Mouse (Mus musculus) heart, embryonic 15.5 days (tissue): ENCODE measurements around the gene Acad12. TPM values are rescaled to one million over a fixed set of nuclear protein-coding genes. Genes with fewer than 3 reads are reported as not detected.
"Not testable (repeated sequence)": the region's sequence is repeated elsewhere in the genome, so short reads cannot be mapped to it uniquely, and the experiment has no call there.

Experiments used
- ATAC-seq: fragments of 200-750 bp; cut with Nextera tagmentation; replicated peaks from 2 replicates; pipeline ENCODE4 v1.8.0; 2017; ENCODE audit warnings: low read depth, moderate TSS enrichment; ENCODE audit not compliant: insufficient number of reproducible peaks, insufficient read depth, low FRiP score
- H3K27ac ChIP-seq: fragments of 300-500 bp; sonication (generic); 2 replicates; pipeline ENCODE4 v1.5.1; 2015; ENCODE audit warnings: mild to moderate bottlenecking, inconsistent platforms
- H3K27me3 ChIP-seq: fragments of 300-500 bp; sonication (generic); 2 replicates; pipeline ENCODE4 v1.6.1; 2015; ENCODE audit warnings: inconsistent platforms
- H3K36me3 ChIP-seq: fragments of 300-500 bp; sonication (generic); 2 replicates; pipeline ENCODE4 v1.6.1; 2015; ENCODE audit warnings: mild to moderate bottlenecking, inconsistent platforms
- H3K4me1 ChIP-seq: fragments of 300-500 bp; sonication (generic); replicated peaks from 2 replicates; pipeline ENCODE4 v1.6.1; 2015; ENCODE audit warnings: inconsistent platforms
- H3K4me2 ChIP-seq: fragments of 300-500 bp; sonication (generic); 2 replicates; pipeline ENCODE4 v1.6.1; 2015; ENCODE audit warnings: inconsistent platforms, mild to moderate bottlenecking, moderate library complexity
- H3K4me3 ChIP-seq: fragments of 300-500 bp; sonication (generic); 2 replicates; pipeline ENCODE4 v1.5.1; 2015; ENCODE audit warnings: mild to moderate bottlenecking, inconsistent platforms
- H3K9ac ChIP-seq: fragments of 300-500 bp; sonication (generic); 2 replicates; pipeline ENCODE4 v1.6.1; 2015; ENCODE audit warnings: mild to moderate bottlenecking, inconsistent platforms
- H3K9me3 ChIP-seq: fragments of 300-500 bp; sonication (generic); replicated peaks from 2 replicates; pipeline ENCODE4 v1.6.1; 2016; ENCODE audit warnings: inconsistent platforms
- WGBS: fragments of 180-500 bp; shearing (Covaris S2); methylation state at CpG from one replicate; pipeline ENCODE4 v1.1.7; 2015; ENCODE audit warnings: mixed read lengths; 5-methylcytosine and 5-hydroxymethylcytosine counted together
- polyA plus RNA-seq: library from polyadenylated mRNA; unstranded; fragments of >200 nt; fragmentation: Nextera tagmentation; extraction: Ambion mirVana; gene quantifications from 2 replicates; pipeline ENCODE4 v1.2.1, GENCODE M21; 2015

Acad12 gene
- polyA plus RNA-seq, 1 experiment from 2014 or later: 6.1 TPM

DNA sequence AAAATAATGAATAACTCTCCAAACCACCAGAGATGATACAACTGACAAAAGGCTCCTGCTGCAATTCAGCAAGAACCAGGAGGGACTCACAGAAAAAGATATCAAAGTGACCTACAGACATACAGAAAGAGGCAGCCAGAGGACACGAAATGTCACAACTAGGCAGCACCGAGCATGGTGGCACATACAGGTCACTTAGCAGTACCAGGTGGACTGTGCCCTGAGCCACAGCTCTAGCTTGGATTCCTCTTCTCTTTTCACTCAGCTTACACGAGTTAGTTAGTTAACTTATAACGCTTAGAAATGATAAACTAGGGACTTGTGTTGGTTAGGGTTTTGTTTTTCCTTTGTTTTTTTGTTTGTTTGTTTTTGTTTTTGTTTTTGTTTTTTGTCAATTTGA lies 35.8 kb upstream of the Acad12 start:
- H3K27ac ChIP-seq: no peak overlapping the region
- ATAC-seq: no peak
- no peaks in the 10 kb centered on the region for H3K27me3 ChIP-seq
- no peaks in the 10 kb centered on the region for H3K36me3 ChIP-seq
- H3K4me2 ChIP-seq: no peak overlapping the region
- peaks cover 1% of the 10 kb centered on the region; the same call in 1 of the 2 replicates for H3K4me1 ChIP-seq
- 71% methylated on average over 4 of the region's 4 CpGs for WGBS
- H3K9me3 ChIP-seq: no peaks in the 10 kb centered on the region
- no peak overlapping the region for H3K4me3 ChIP-seq
- no peak overlapping the region for H3K9ac ChIP-seq

DNA sequence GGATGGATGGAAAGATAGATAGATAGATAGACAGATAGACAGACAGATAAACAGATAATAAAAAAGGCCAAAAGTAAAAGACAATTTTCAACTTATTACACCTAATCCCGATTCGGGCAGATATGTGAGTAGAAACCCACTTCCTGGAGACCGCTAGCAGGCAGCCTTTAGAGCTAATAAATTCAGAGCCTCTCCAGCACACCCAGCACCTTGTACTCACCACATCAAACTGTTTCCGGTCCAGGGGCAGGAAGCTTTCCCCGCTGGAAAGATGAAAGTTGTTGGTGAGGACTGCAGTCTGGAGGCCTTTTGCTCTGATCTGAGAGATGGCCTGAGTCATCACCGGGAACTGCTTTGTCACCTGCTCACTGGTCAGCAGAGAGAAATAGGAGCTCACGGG lies 30.4 kb upstream of the Acad12 start:
- no peak overlapping the region for H3K4me2 ChIP-seq
- H3K9me3 ChIP-seq: no peaks in the 10 kb centered on the region
- H3K4me1 ChIP-seq: no peaks in the 10 kb centered on the region
- no peak overlapping the region for H3K4me3 ChIP-seq
- 78% methylated on average over 7 of the region's 7 CpGs for WGBS
- H3K36me3 ChIP-seq: no peaks in the 10 kb centered on the region
- H3K27me3 ChIP-seq: no peaks in the 10 kb centered on the region
- H3K9ac ChIP-seq: no peak overlapping the region
- no peak overlapping the region for H3K27ac ChIP-seq
- no peak for ATAC-seq

DNA sequence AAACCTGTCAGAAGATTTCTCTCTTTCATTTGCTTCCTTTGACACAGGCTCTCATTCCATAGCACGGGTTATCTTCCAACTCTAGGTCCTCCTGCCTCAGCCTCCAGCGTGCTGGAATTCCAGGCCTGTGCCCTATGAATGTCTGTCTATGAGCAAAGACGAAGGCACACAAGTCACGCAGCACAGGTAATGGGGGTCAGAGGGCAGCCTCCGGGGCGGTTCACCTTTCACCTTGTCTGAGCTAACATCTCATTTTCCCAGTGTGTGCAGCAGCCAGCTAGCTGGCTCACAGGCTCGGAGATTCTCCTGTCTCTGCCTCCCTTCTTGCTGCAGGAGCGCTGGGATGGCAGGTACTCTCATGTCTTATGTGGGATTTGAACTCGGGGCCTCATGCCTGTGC lies 20.9 kb upstream of the Acad12 start:
- Histone ChIP-seq H3K4me3 (no peak overlapping the region), H3K4me1 (no peaks in the 10 kb centered on the region), H3K27ac (no peak overlapping the region), H3K36me3 (no peaks in the 10 kb centered on the region), H3K9ac (no peak overlapping the region), H3K4me2 (no peak overlapping the region), H3K27me3 (no peaks in the 10 kb centered on the region), H3K9me3 (no peaks in the 10 kb centered on the region)
- no peak for ATAC-seq
- 83% methylated on average over 9 of the region's 9 CpGs for WGBS

DNA sequence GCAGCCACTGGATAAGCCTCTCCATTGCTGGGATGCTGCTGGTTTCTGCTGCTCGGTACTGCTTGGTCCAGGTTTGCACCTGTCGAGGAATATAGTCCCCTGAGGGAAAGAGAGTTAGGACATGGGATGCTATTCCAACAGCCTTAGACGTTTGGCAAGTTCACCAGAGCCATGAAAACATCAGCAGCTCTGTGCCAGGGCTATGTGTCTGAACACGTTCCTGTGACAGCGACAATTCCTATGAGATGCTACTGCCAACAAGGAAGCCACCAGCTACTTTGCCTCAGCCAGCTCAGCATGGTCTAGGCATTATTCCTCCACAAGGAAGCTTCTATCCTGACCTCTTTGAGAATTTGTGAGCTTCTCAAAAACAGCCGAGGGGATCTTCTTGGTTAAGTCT lies 18.6 kb upstream of the Acad12 start:
- Histone ChIP-seq H3K4me3 (no peak overlapping the region), H3K9me3 (no peaks in the 10 kb centered on the region), H3K27ac (no peak overlapping the region), H3K4me2 (no peak overlapping the region), H3K27me3 (no peaks in the 10 kb centered on the region), H3K36me3 (no peaks in the 10 kb centered on the region), H3K4me1 (no peaks in the 10 kb centered on the region), H3K9ac (no peak overlapping the region)
- WGBS: 79% methylated on average over 6 of the region's 6 CpGs
- ATAC-seq: no peak

DNA sequence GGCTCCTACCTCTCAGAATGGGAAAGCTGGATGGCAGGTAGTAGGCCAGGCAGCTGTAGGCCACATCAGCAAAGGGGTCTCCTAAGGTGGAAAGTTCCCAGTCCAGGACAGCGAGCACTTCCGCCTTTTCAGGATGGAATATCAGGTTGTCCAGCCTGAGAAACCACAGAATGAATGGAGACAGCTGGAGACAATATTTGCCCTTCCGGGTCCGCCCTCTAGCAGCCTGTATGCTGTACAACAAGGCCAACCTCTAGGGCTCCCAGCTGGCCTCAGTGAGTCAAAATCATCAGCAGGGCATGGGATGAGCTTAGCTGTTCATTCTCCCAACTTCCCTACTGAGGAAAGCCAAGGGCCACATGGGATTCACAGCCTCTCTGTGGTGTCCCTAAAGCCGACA lies 15.9 kb upstream of the Acad12 start:
- H3K4me2 ChIP-seq: no peak overlapping the region
- H3K9ac ChIP-seq: no peak overlapping the region
- ATAC-seq: no peak
- no peak overlapping the region for H3K27ac ChIP-seq
- no peaks in the 10 kb centered on the region for H3K36me3 ChIP-seq
- no peaks in the 10 kb centered on the region for H3K27me3 ChIP-seq
- H3K4me3 ChIP-seq: no peak overlapping the region
- no peaks in the 10 kb centered on the region for H3K9me3 ChIP-seq
- no peaks in the 10 kb centered on the region for H3K4me1 ChIP-seq
- 86% methylated on average over 5 of the region's 5 CpGs for WGBS

DNA sequence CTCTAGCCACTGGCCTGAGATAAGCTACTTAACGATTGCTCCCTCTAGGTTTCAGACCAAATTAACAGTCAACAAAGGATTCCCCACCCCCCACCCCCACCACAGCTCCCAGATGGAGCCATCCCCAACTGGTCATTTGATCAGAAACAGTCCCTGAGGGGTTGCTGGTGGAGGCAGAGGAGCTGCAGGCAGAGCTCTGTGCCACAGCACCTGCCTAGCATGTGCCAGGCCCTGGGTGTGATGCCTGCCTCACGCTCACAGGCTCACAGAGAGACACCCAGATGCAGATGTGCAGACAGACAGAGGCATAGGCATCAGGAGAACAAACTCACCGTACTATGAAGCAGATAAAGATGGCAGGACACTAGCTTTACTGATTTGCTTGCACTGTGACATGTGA lies 14.1 kb upstream of the Acad12 start:
- no peaks in the 10 kb centered on the region for H3K4me1 ChIP-seq
- WGBS: 35% methylated on average over 3 of the region's 3 CpGs
- H3K27me3 ChIP-seq: no peaks in the 10 kb centered on the region
- H3K27ac ChIP-seq: no peak overlapping the region
- H3K9me3 ChIP-seq: no peaks in the 10 kb centered on the region
- ATAC-seq: no peak
- H3K4me2 ChIP-seq: no peak overlapping the region
- no peaks in the 10 kb centered on the region for H3K36me3 ChIP-seq
- no peak overlapping the region for H3K4me3 ChIP-seq
- H3K9ac ChIP-seq: no peak overlapping the region

DNA sequence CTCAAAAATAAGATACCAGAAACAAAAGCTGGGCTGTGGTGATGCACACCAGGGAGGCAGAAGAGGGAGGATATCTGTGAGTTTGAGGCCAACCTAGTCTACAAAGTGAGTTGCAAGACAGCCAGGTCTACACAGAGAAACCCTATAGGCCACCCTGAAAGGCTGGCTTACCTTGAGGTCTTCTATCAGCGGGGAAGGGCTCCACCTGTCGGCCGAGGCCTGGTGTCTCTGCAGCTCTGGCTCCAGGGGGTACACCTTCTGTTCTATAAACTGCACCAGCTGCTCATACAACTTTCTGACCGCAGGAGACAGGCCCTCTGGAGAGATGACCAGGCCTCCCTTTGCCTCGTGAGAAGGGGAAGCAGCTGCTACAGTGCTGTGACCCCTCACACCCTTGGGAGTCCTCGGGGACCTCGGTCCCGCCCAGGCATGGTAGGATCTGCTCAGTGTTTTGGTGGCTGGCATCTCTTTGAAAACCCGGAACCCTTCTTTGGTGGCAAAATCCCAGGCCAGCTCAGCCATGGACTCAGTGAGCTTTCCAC lies 12.4 kb upstream of the Acad12 start:
- H3K27me3 ChIP-seq, H3K9ac ChIP-seq, H3K4me1 ChIP-seq, H3K9me3 ChIP-seq, H3K27ac ChIP-seq, H3K36me3 ChIP-seq, ATAC-seq, H3K4me3 ChIP-seq, H3K4me2 ChIP-seq: not testable (repeated sequence)
- 61% methylated on average over 9 of the region's 9 CpGs for WGBS

DNA sequence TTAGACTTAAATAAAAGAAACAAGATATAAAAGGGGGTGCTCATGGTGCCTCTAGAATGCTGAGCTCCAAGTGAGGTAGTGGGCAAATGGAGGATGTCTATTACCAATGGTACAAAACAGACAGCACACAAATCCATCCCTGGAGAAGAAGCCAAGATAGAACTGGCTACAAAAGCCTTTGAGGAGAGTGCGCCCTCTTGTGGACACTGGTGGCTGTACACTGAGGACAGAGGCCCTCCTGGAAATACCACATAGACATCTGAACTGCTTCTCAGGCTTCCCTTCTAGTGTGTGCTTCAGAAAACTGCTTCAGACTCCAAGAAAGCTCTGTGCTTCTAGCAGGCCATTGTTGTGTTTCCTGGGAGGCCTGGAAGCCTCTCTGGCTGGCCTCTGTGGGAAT lies 9.1 kb upstream of the Acad12 start:
- Histone ChIP-seq H3K27ac (no peak overlapping the region), H3K9ac (no peak overlapping the region), H3K4me3 (no peak overlapping the region), H3K9me3 (no peaks in the 10 kb centered on the region), H3K4me1 (no peaks in the 10 kb centered on the region), H3K4me2 (no peak overlapping the region), H3K27me3 (no peaks in the 10 kb centered on the region), H3K36me3 (no peaks in the 10 kb centered on the region)
- 0% methylated on average over 1 of the region's 1 CpGs for WGBS
- ATAC-seq: no peak

DNA sequence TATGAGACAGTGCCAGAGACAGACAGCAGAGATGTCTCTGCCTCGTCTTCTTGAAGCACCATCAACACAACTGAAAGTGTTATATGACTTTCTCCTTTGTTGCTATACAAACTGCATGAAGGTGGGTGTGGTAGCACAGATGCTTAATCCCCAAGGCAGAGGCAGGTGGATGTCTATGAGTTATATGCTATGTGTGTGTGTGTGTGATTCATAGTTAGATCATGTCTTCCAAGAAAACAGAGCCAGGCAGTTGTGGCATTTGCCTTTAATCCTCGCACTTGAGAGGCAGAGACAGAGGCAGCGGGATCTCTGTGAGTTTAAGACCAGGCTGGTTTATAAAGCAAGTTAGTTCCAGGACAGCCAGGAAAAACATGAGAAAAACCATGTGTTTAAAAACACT lies 4.5 kb upstream of the Acad12 start:
- Histone ChIP-seq H3K27me3 (no peaks in the 10 kb centered on the region), H3K36me3 (no peaks in the 10 kb centered on the region), H3K4me2 (no peak overlapping the region), H3K9ac (no peak overlapping the region), H3K9me3 (no peaks in the 10 kb centered on the region), H3K4me1 (peaks cover 7% of the 10 kb centered on the region), H3K27ac (no peak overlapping the region), H3K4me3 (no peak overlapping the region)
- 84% methylated on average over 3 of the region's 3 CpGs for WGBS
- no peak for ATAC-seq

DNA sequence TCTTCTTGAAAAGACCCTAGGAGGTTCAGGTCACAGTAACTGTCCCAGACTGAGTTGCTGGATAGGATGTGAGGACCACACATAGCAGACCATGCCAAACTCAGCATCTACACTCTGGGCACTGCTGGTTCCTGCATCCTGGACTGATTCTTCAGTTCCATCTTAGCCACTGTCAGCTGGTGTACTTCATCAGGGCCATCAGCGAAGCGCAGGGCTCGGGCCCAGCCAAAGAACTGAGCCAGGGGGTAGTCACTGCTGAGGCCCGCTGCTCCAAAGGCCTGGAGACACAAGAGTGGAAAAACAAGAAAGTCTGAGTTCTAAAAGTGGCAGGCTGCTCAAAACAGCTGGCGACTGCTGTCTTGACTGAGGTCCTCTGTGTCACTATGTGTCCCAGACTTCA lies 2.4 kb upstream of the Acad12 start:
- Histone ChIP-seq H3K27ac (no peak overlapping the region), H3K27me3 (no peaks in the 10 kb centered on the region), H3K9ac (no peak overlapping the region), H3K36me3 (no peaks in the 10 kb centered on the region), H3K9me3 (no peaks in the 10 kb centered on the region), H3K4me1 (peaks cover 7% of the 10 kb centered on the region), H3K4me2 (no peak overlapping the region), H3K4me3 (no peak overlapping the region)
- no peak for ATAC-seq
- WGBS: 92% methylated on average over 5 of the region's 5 CpGs

DNA sequence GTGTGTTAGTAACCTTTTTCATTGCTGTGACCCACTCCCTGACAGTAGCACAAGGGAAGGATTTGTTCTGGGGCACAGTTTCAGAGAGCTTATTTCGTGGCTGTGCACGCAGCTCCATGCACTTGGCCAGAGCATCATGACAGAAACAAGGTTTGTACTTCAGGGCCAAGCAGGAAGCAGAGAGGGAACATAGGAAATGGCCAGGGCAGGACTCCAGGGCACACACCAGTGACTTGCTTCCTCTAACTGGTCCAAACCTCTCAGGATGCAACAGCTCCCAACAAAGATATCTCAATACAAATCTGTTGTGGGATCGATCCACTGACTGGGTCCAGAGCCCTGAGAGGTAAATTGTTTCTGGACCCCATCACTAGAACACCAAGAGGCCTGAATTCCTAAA lies 3.8 kb downstream of the Acad12 start:
- 72% methylated on average over 3 of the region's 3 CpGs for WGBS
- not testable (repeated sequence) for ATAC-seq, H3K4me3 ChIP-seq, H3K9ac ChIP-seq, H3K9me3 ChIP-seq, H3K4me2 ChIP-seq, H3K36me3 ChIP-seq, H3K4me1 ChIP-seq, H3K27ac ChIP-seq, H3K27me3 ChIP-seq

DNA sequence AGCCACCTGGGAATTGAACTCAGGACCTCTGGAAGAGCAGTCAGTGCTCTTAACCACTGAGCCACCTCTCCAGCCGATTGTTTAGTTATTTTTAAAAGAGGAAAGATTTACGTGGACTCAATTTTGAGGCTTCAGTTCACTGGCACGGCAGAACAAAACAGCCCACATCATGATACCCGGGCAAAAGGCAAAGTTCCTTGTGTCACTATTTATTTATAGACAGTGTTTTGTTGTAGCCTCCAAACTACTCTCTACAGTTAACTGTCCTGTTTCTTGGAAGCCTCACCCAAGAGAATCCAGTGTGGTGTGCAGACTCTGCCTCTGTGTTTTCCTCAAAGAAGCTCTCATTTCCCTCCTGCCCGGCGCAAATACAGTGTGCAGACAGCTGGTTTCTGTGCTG lies 6.7 kb downstream of the Acad12 start:
- Histone ChIP-seq H3K27ac (no peak overlapping the region), H3K36me3 (no peaks in the 10 kb centered on the region), H3K27me3 (no peaks in the 10 kb centered on the region), H3K4me1 (no peaks in the 10 kb centered on the region), H3K9me3 (no peaks in the 10 kb centered on the region), H3K4me2 (no peak overlapping the region), H3K4me3 (no peak overlapping the region), H3K9ac (no peak overlapping the region)
- 79% methylated on average over 6 of the region's 6 CpGs for WGBS
- ATAC-seq: no peak
